Mouse (Mus musculus) urinary bladder, postnatal 14 days (tissue): ENCODE measurements around the gene Cntrl.

ENCODE experiments used
- DNase-seq: peaks from one replicate; pipeline ENCODE4 v3.0.0; 2021; ENCODE audit warnings: low spot score

Gene Cntrl

GRCm38 (mm10) chr2:35175281-35176065 is 66.2 kb downstream of the Cntrl start:
- no peak for DNase-seq

GRCm38 (mm10) chr2:35178153-35178552 is 68.9 kb downstream of the Cntrl start:
- no peak for DNase-seq

DNA sequence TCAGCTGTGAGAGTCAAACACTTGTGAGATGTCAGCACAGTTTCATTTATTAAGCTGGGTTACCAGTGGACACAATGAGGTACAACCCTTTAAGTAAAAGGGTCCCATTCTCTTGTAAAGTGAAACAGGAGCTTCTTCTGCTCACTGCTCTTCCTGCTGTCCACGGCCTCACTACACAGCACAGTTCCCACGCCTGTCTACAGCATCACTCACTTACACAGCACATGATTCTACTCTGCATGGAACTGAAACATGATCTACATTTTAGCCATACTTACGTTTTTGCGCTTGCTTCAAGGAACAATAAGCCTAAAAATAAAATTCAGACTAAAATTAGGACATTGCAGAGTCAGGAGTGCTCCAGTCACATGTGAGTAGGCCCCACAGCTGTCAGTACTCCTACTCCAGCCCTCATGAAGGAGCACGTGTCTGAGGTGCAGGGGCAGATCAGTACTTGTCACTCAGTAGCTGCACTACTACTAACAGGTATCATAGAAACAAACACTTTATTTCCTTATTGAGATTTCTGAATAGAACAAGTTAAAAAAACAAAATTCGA is 73.9 kb downstream of the Cntrl start:
- DNase-seq = no peak

DNA sequence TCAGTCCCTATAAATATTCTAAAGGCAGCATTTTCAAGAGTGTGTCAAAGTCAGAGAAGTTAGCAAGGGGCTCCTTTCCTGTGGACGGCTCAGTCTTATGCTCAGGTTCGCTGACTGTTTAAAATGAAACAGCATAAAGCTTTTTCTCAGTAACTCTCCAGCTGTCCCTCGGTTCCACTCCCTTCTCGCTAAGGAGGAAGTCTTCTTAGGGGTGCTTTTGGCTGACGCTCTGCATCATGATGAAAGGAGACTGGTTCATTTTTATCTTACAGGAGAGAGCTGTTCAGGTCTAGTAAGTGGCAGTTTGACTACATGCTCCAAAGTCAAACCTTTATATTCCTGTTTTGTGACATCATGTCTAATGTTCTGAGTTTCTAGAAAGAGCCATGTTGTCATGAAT is 79.6 kb downstream of the Cntrl start:
- DNase-seq = no peak

DNA sequence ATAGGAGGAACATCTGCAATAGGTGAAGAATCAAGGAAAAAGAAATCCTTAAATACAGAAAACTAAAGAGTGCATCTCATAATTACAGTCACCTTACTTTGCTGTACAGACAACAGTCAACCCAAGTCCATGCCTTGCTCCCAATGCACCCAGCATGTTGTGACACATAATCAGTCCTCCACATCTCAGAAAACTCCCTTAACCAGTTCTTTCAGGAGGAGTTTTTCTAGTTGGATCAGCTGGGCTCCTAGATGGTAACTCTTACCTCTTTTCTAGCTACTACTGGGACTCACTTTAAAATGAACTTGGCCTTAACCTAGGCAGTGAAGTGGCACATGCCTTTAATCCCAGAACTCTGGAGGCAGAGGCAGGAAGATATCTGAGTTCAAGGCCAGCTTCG is 84.7 kb downstream of the Cntrl start:
- DNase-seq = no peak

DNA sequence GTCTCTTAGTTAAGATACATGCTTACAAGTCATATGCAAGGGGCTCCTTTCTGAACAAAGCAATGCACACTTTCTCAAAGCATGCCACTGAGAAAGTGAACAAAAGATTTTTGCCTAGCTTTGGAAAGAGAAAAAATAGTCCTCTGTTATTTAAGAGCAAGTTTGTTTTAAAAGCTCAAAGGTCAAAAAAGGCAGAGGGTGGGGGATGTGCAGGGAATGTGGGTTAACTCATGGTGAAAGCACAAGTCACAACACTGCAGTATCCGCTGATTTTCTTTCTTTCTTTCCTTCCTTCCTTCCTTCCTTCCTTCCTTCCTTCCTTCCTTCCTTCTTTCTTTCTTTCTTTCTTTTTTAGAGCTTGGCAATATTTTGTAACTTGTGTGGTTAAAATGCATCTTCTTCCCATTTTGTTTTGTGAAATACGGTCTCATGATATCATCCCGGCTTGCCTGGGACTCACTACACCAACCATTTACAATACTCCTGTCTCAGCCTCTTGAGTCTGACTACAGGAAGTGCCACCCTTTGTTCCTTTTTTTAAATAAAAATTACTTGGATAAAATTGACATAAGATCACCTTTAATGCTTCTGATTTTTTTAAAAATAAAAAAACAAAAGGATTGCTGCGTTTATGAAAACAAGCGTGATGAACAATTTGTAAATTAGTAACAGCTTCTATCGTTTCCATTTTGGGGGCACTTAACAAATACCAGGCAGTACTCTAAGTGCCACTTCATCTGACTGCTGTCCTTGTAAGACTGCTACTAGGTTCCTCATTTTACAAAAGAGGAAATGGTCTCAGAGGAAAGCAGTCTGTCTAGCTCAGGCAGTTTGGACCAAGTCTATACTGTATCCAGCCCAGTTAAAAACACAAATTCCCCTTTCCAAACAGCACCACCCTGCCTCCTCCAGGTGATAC is 86.6 kb downstream of the Cntrl start:
- no peak for DNase-seq

GRCm38 (mm10) chr2:35199541-35199940 is 90.2 kb downstream of the Cntrl start:
- DNase-seq = no peak

- peak; percentile 48 for DNase-seq
Observed at GRCm38 (mm10) chr2:35199971-35200897, 90.9 kb downstream of the Cntrl start.

DNA sequence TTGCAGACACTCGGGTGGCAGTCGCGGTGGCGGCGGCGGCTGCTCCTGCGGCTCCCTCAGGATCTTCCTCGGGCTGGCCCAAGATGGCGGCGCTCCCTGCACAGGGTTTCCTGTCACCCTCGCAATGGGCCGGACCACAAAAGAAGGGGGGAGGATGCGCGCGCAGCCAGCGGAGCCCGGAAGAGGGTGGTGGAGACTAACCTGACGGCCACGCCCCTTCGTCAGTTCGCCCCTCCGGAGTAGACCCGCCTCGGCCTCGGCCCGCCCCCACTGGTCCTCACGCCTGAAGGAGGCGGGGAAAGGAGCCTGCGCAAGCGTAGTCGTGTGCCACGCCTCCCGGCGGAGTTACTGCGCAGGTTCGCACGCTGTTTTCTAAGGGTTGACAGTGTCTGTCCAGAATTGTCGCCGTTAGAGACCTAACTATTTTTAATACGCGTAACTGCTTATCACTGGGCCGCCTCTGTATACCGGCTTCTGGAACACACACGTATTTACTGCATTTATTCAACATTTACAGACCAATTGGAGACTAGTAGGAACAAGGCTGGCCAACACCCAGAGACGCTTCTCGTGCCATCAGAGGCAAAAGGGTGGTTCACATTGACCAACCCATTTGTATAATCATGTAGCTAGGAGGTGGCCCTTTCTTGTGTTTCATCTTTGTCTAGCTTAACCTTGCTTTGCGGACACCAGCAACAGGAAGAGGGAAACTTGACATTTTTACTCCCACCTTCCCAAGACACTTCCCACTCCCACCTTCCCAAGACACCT is 91.8 kb downstream of the Cntrl start, which contains the start of gene Rab14:
TSS of gene Rab14 (minus strand) at position 223 of the 771 bp plus-strand sequence.
- DNase-seq = peak; percentile 100

GRCm38 (mm10) chr2:35203729-35204128 is 94.4 kb downstream of the Cntrl start:
- DNase-seq = no peak

GRCm38 (mm10) chr2:35206761-35207160 is 97.5 kb downstream of the Cntrl start:
- DNase-seq = no peak

GRCm38 (mm10) chr2:35208054-35208453 is 98.8 kb downstream of the Cntrl start:
- no peak for DNase-seq

DNA sequence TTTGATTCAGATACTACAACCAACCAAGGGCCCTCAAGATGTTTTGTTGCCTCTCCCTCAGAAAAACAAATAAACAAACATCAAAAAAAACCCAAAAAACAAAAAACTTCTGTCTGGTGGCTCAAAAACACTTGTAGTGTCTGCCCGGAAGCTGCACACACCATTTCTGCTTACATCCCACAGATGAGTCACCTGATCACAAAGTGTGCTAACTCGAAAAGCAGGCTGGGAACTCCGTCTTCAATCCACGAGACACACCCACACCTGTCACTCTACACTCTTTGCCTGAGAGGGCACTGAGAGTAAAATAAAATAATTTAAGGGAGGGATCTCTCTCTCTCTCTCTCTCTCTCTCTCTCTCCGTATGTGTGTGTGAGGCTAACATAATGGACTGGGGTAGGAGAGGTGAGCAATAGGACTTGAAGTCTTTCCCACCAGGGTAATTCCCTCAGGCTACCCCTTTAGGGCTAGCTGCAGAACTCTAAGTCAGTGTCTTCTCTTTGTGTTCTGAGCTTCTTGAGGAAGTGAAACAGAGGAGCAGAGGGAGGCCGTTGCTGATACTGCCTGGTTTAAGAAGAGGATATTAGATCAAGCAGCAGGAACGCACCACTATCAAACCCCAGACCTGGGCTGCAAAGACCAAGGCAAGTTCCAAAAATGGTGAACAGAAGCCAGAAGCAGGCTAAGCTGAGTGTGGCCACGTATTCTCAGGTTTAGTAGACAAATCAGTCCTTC is 99.8 kb downstream of the Cntrl start:
- no peak for DNase-seq

GRCm38 (mm10) chr2:35211681-35212080 is 102.4 kb downstream of the Cntrl start:
- no peak for DNase-seq

DNA sequence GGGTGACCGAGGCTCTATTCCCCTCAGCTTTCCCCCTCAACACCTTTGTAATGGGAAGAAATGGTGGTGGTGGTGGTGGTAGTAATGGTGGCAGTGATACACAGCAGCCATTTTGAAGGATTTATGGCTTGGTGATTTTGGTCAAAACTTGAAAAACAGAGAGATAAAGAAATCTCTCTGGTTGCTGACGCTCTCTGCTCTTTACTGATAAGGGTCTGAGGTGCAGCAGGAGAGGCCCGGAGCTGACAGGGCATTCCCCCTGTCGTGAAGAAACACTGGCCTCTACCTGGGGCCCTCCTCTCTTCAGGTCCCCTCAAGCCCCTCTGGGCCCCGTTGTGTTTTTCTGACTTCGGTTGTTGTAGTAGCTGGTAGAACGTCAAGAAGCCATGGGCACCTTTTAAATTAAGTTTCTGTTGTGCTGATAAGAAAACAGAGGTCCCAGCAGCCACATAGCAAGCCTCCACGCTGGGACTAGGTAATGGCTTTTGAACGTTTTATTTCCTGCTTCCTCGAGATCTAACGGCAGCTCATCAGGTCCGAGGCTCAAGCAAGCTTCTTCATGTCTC is 104.1 kb downstream of the Cntrl start:
- DNase-seq = no peak

DNA sequence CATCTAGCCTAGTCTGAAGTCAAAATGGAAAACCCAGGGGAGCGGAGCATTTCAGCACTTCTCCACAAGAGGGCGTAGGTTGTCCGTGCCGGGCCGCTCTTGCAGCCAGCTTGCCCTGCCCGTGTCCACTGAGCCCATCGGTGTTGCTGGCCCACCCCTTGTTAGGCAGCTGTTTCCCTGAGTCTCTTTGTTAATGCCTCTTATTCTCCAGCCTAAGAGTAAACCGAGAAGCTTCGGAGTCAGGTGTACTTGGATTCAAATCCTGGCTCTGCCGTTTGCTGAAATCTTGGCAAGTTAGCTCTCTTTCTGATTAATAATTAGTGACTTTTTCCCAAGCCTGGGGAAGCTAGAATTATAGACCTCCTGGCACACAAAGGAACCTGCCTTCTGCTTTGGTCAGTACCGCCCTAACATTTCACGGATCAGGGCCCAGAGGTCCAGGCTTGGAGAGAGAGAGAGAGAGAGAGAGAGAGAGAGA is 105.6 kb downstream of the Cntrl start:
- DNase-seq = peak; percentile 84

DNA sequence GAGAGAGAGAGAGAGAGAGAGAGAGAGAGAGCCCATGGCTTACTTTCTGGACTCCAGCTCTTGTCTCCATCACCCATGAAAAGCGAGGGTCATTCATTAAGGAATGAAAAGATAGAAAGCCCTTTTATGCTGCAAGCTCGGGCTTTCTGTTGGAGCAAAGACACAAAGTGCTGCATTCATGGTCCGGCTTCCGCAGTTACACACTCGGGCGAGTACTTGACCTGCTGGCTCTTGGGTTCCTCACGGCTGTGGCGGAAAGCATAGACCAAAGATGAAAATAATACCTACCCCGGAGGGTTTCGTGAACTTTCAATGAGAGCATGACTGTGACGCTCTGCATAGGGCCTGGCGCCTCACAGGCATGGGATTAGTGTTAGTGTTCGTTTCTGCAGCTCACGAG is 106.1 kb downstream of the Cntrl start:
- no peak for DNase-seq

- DNase-seq = no peak
Observed at GRCm38 (mm10) chr2:35216701-35217100, 107.4 kb downstream of the Cntrl start.

GRCm38 (mm10) chr2:35218736-35219135 is 109.4 kb downstream of the Cntrl start:
- no peak for DNase-seq
